Mouse (Mus musculus): Measurements from ENCODE around the gene Pus10.
A peak's percentile ranks its signal among the peaks of the same experiment; 100 is the strongest.
"Not testable (repeated sequence)": the region's sequence is repeated elsewhere in the genome, so short reads cannot be mapped to it uniquely, and the experiment has no call there.

The Pus10 gene

GRCm38 (mm10) chr11:23762635-23763034 lies 97.2 kb downstream of the Pus10 start:
- DNase-seq (ENCODE audit: low spot score), result no peak

- not testable (repeated sequence) for DNase-seq (ENCODE audit: low spot score)
Measured at GRCm38 (mm10) chr11:23767369-23767768, 101.9 kb downstream of the Pus10 start.

GRCm38 (mm10) chr11:23767928-23768327 lies 102.5 kb downstream of the Pus10 start:
- DNase-seq (ENCODE audit: low spot score), result no peak

GRCm38 (mm10) chr11:23769033-23769432 lies 103.6 kb downstream of the Pus10 start:
- no peak for DNase-seq (ENCODE audit: low spot score)

- no peak for DNase-seq (ENCODE audit: low spot score)
Measured at GRCm38 (mm10) chr11:23769686-23770509, 104.4 kb downstream of the Pus10 start.

GRCm38 (mm10) chr11:23770510-23770759 lies 105.0 kb downstream of the Pus10 start:
- DNase-seq (ENCODE audit: low spot score), result no peak

- peak; percentile 91 for DNase-seq (ENCODE audit: low spot score)
Measured at GRCm38 (mm10) chr11:23770760-23771506, 105.5 kb downstream of the Pus10 start, which contains the start of gene Rel. Gene Rel, minus strand, starts transcription at chr11:23770970.

GRCm38 (mm10) chr11:23771507-23772097 lies 106.1 kb downstream of the Pus10 start:
- no peak for DNase-seq (ENCODE audit: low spot score)

- no peak for DNase-seq (ENCODE audit: low spot score)
Measured at GRCm38 (mm10) chr11:23772471-23772870, 107.0 kb downstream of the Pus10 start.

- no peak for DNase-seq (ENCODE audit: low spot score)
Measured at GRCm38 (mm10) chr11:23778787-23779201, 113.3 kb downstream of the Pus10 start.

- no peak for DNase-seq (ENCODE audit: low spot score)
Measured at GRCm38 (mm10) chr11:23782038-23782437, 116.6 kb downstream of the Pus10 start.

Measured in ovary, postnatal 10 days (tissue).